Mouse (Mus musculus): Measurements from ENCODE around the gene Gm10721.
"Not testable (repeated sequence)": the region's sequence is repeated elsewhere in the genome, so short reads cannot be mapped to it uniquely, and the experiment has no call there.

DNA sequence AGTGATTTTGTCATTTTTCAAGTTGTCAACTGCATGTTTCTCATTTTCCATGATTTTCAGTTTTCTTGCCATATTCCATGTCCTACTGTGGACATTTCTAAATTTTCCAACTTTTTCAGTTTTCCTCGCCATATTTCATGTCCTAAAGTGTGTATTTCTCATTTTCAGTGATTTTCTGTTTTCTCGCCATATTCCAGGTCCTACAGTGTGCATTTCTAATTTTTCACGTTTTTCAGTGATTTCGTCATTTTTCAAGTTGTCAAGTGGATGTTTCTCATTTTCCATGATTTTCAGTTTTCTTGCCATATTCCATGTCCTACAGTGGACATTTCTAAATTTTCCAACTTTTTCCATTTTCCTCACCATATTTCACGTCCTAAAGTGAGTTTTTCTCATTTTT, 6.8 kb upstream of the Gm10721 start:
- TF ChIP-seq CTCF, EP300 (IDR thresholded peaks at IDR 0.05): not testable (repeated sequence)

Measured in lung, postnatal 0 days (tissue).